Mouse (Mus musculus): Measurements from ENCODE around the gene Trim38. TPM values are rescaled to one million over a fixed set of nuclear protein-coding genes. Genes with fewer than 3 reads are reported as not detected.
"Not testable (repeated sequence)": the region's sequence is repeated elsewhere in the genome, so short reads cannot be mapped to it uniquely, and the experiment has no call there.

Gene Trim38
- total and polyA plus RNA-seq, 3 experiments, result 0.11 TPM; not detected in 2

GRCm38 (mm10) chr13:23760972-23761864 is 8.5 kb upstream of the Trim38 start, which contains the start of gene Hist1h4a (continued):
- no peak for TF ChIP-seq MAFK (IDR thresholded peaks at IDR 0.05; ENCODE audit: insufficient replicate concordance, low read length)
- peak; percentile 90 for TF ChIP-seq IRF4 (IDR thresholded peaks at IDR 0.05; ENCODE audit: low read depth, low read length)
- TF ChIP-seq GABPA (IDR thresholded peaks at IDR 0.05; ENCODE audit: insufficient replicate concordance, low read depth, low read length), result 0 out of 2 replicates have a peak, but pooled peaks have one; percentile 17
- TF ChIP-seq USF1 (IDR thresholded peaks at IDR 0.05; ENCODE audit: low read depth, low read length), result no peak
- no peak for TF ChIP-seq ZKSCAN1 (IDR thresholded peaks at IDR 0.05; ENCODE audit: borderline replicate concordance, low read depth, low read length)
- peak; percentile 84 for TF ChIP-seq MAX (IDR thresholded peaks at IDR 0.05; ENCODE audit: low read length)
- TF ChIP-seq MAZ (IDR thresholded peaks at IDR 0.05; ENCODE audit: low read depth, low read length), result no peak; the same call in 1 of the 2 replicates
- no peak for TF ChIP-seq USF2 (conservative IDR thresholded peaks at IDR 0.05; ENCODE audit: low read depth, low read length)
- TF ChIP-seq JUN (IDR thresholded peaks at IDR 0.05; ENCODE audit: insufficient read depth, low read depth, low read length), result peak; percentile 79
- TF ChIP-seq ETS1 (conservative IDR thresholded peaks at IDR 0.05; ENCODE audit: low read depth, low read length), result peak; percentile 72; the same call in 1 of the 2 replicates
- peak; percentile 98 for TF ChIP-seq TBP (conservative IDR thresholded peaks at IDR 0.05; ENCODE audit: low read depth, low read length)
- no peak for TF ChIP-seq CTCF (conservative IDR thresholded peaks at IDR 0.05 in 1 of 2, IDR thresholded peaks at IDR 0.05 in 1 of 2; ENCODE audit: low read depth in 2 of 2, low read length in 2 of 2)
- TF ChIP-seq CHD1 (IDR thresholded peaks at IDR 0.05; ENCODE audit: low read depth, low read length), result no peak
- TF ChIP-seq MYC (IDR thresholded peaks at IDR 0.05; ENCODE audit: low read depth, low read length), result no peak
- TF ChIP-seq HCFC1 (IDR thresholded peaks at IDR 0.05; ENCODE audit: low read depth, low read length), result peak; percentile 66; the same call in 1 of the 2 replicates
- no peak; the same call in 1 of the 2 replicates for TF ChIP-seq ZC3H11A (IDR thresholded peaks at IDR 0.05; ENCODE audit: low read depth, low read length)
- peak; percentile 30 for TF ChIP-seq NRF1 (IDR thresholded peaks at IDR 0.05; ENCODE audit: low read depth, low read length)

- H3K4me1 ChIP-seq (ENCODE audit: control insufficient read depth in 1 of 2, insufficient read depth in 2 of 2), result peaks cover 3 to 44% of the 10 kb centered on the region in 2 experiments; a peak in 3 of 4 replicates
- peak within 1 kb of the TSS; percentile 13 to 59 (median 40) for H3K4me3 ChIP-seq (replicated peaks in 1 of 3; ENCODE audit: low read depth in 2 of 3, low read length in 2 of 3, poor library complexity in 1 of 3)
- H3K79me2 ChIP-seq (replicated peaks; ENCODE audit: control insufficient read depth, extremely low read depth, insufficient read depth, poor library complexity, severe bottlenecking); dilution Hi-C loops (cut with MboI; ENCODE audit: extremely low pct_ligation_motif_present, extremely low pct_unique_long_range_greater_than_20kb, low sequenced_read_pairs); H3K36me3 ChIP-seq (replicated peaks in 1 of 2; ENCODE audit: control insufficient read depth in 1 of 2, insufficient read depth in 1 of 2, low read length in 1 of 2); H3K27me3 ChIP-seq (replicated peaks); H3K9me3 ChIP-seq (replicated peaks; ENCODE audit: low read length): not testable (repeated sequence)
- in situ Hi-C loops (cut with MboI; ENCODE audit: low pct_ligation_motif_present, low pct_unique_long_range_greater_than_20kb, low sequenced_read_pairs), result loop anchor here (25.0 kb wide), 1 partner anchor 1725 kb away; the partner anchor contains the start of genes Hist1h2ag, Hist1h2ah, Hist1h2bj and Hist1h2bk
- H3K9ac ChIP-seq (ENCODE audit: insufficient read depth, low read depth), result peak within 1 kb of the TSS; percentile 99
- TF ChIP-seq NELFE (IDR thresholded peaks at IDR 0.05; ENCODE audit: low read depth, low read length) (peak; percentile 99), UBTF (IDR thresholded peaks at IDR 0.05; ENCODE audit: low read depth, low read length) (peak; percentile 95), POLR2AphosphoS2 (IDR thresholded peaks at IDR 0.05; ENCODE audit: low read depth, low read length) (peak; percentile 98), POLR2A (IDR thresholded peaks at IDR 0.05; ENCODE audit: low read depth, low read length) (peak; percentile 96), SIN3A (IDR thresholded peaks at IDR 0.05; ENCODE audit: low read length) (0 out of 2 replicates have a peak, but pooled peaks have one; percentile 37), TCF12 (IDR thresholded peaks at IDR 0.05; ENCODE audit: low read depth, low read length) (peak; percentile 79), CHD1 (IDR thresholded peaks at IDR 0.05; ENCODE audit: low read depth, low read length) (peak; percentile 92; the same call in 1 of the 2 replicates), MAX (IDR thresholded peaks at IDR 0.05; ENCODE audit: low read length) (peak; percentile 70), MYC (IDR thresholded peaks at IDR 0.05; ENCODE audit: low read depth, low read length) (peak; percentile 51; the same call in 1 of the 2 replicates), CHD2 (IDR thresholded peaks at IDR 0.05; ENCODE audit: low read length) (peak; percentile 88), IRF4 (IDR thresholded peaks at IDR 0.05; ENCODE audit: low read depth, low read length) (peak; percentile 19; the same call in 1 of the 2 replicates), ZMIZ1 (IDR thresholded peaks at IDR 0.05; ENCODE audit: low read depth, low read length) (peak; percentile 100), ELF1 (IDR thresholded peaks at IDR 0.05; ENCODE audit: low read depth, low read length) (peak; percentile 3; the same call in 1 of the 2 replicates), TBP (conservative IDR thresholded peaks at IDR 0.05; ENCODE audit: low read depth, low read length) (peak; percentile 99), RCOR1 (conservative IDR thresholded peaks at IDR 0.05; ENCODE audit: low read depth, low read length) (0 out of 2 replicates have a peak, but pooled peaks have one; percentile 24)
- peak within 1 kb of the TSS; percentile 97 for H3K27ac ChIP-seq (ENCODE audit: insufficient read depth, low read depth)
- DNase-seq (ENCODE audit: extremely low read depth), result peak; percentile 89
- peak within 1 kb of the TSS; percentile 98 for H3K4me2 ChIP-seq (ENCODE audit: insufficient read depth, low read depth, poor library complexity, severe bottlenecking)
These were observed 7.6 kb upstream of the Trim38 start, which contains the start of gene Hist1h3a for GRCm38 (mm10) chr13:23761871-23762821. TSS of gene Hist1h3a (minus strand) at chr13:23762386.
